23 mouse cellular contexts compared by ENCODE assay signal in the genomic region with DNA sequence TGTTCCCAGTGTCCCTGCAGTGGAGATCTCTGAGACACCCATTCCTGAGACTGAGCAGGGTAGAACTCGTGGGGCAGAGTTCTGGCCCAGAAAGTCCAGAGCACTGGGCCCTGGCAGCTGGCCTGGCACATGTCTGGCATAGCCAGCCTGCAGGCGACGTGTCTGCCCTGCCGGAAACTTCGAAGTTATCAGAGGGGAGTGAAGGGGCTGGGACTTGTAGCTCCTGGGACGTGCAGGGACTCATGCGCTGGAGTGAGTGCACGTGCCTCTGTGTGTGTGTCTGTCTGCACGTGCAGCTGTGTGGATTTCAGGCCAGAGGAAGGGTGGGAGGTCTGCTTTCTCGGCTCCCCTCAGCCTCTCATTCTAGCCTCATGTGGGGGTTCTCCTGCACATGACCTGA. TPM values are rescaled to one million over a fixed set of nuclear protein-coding genes. Genes with fewer than 3 reads are reported as not detected.
A peak's percentile ranks its signal among the peaks of the same experiment; 100 is the strongest.
DNase-seq lines count a peak whose midpoint lies in the region; ATAC-seq and TF ChIP-seq lines count a peak whose summit lies in the region.
"Had no signal": no experiment of that assay in that cellular context is flagged by ENCODE, and none has a peak within 500 bp of the region (broad histone marks: within the 10 kb centered on the region; RNA-seq: fewer than 3 reads in every experiment).

No protein-coding gene starts in this region.

- no peaks in the 10 kb centered on the region for H3K9me3 ChIP-seq in midbrain, embryonic 10.5 days (replicated peaks)
- H3K9me3 ChIP-seq in midbrain, embryonic 16.5 days (replicated peaks; ENCODE audit: control insufficient read depth, low read length, poor library complexity, severe bottlenecking) = no peaks in the 10 kb centered on the region
- no peaks in the 10 kb centered on the region for H3K9me3 ChIP-seq in heart, embryonic 14.5 days (ENCODE audit: control insufficient read depth, low read length)
- no peaks in the 10 kb centered on the region for H3K9me3 ChIP-seq in limb, embryonic 12.5 days
- H3K9me3 ChIP-seq: embryonic facial prominence, embryonic 12.5 days; liver, embryonic 15.5 days; neural tube, embryonic 13.5 days had no signal

- no peak overlapping the region for H3K4me3 ChIP-seq in heart, adult 2 months
- H3K4me3 ChIP-seq in midbrain, embryonic 10.5 days = no peak overlapping the region
- H3K4me3 ChIP-seq in midbrain, embryonic 16.5 days (ENCODE audit: low read depth, low read length) = no peak overlapping the region
- H3K4me3 ChIP-seq in heart, embryonic 14.5 days (ENCODE audit: control insufficient read depth in 1 of 2, insufficient read depth in 1 of 2, low read depth in 1 of 2, low read length in 2 of 2) = no peak overlapping the region
- no peak overlapping the region for H3K4me3 ChIP-seq in limb, embryonic 12.5 days (replicated peaks)
- H3K4me3 ChIP-seq: embryonic facial prominence, embryonic 12.5 days; layer of hippocampus, adult 2 months; liver, embryonic 15.5 days; neural tube, embryonic 13.5 days had no signal

- no peaks in the 10 kb centered on the region for H3K27me3 ChIP-seq in heart, adult 2 months (ENCODE audit: control insufficient read depth, insufficient read depth, low read length)
- peaks cover 42% of the 10 kb centered on the region for H3K27me3 ChIP-seq in midbrain, embryonic 10.5 days (ENCODE audit: low read depth, poor library complexity, severe bottlenecking)
- H3K27me3 ChIP-seq in midbrain, embryonic 16.5 days (ENCODE audit: control insufficient read depth, insufficient read depth, low read depth, low read length) = peaks cover 3% of the 10 kb centered on the region; the same call in 1 of the 2 replicates
- no peaks in the 10 kb centered on the region; the same call in 1 of the 2 replicates for H3K27me3 ChIP-seq in heart, embryonic 14.5 days (ENCODE audit: control insufficient read depth, insufficient read depth, low read length)
- peaks cover 13% of the 10 kb centered on the region for H3K27me3 ChIP-seq in limb, embryonic 12.5 days

- ATAC-seq in midbrain, embryonic 16.5 days = no peak
- ATAC-seq in heart, embryonic 14.5 days (ENCODE audit: insufficient number of reproducible peaks, insufficient read depth, low FRiP score, low read depth) = peak; percentile 44; the same call in 1 of the 2 replicates
- no peak for ATAC-seq in limb, embryonic 12.5 days (ENCODE audit: insufficient number of reproducible peaks, insufficient read depth, low FRiP score, low TSS enrichment, low read depth)
- ATAC-seq: hindbrain, embryonic 16.5 days; intestine, postnatal 0 days had no signal

- H3K36me3 ChIP-seq in heart, adult 2 months (ENCODE audit: control insufficient read depth, insufficient read depth, low read length) = no peaks in the 10 kb centered on the region
- H3K36me3 ChIP-seq in midbrain, embryonic 10.5 days = no peaks in the 10 kb centered on the region
- no peaks in the 10 kb centered on the region for H3K36me3 ChIP-seq in midbrain, embryonic 16.5 days (ENCODE audit: control insufficient read depth, insufficient read depth, low read length)
- H3K36me3 ChIP-seq in heart, embryonic 14.5 days (ENCODE audit: control insufficient read depth, insufficient read depth, low read length) = no peaks in the 10 kb centered on the region
- H3K36me3 ChIP-seq in limb, embryonic 12.5 days = no peaks in the 10 kb centered on the region
- H3K36me3 ChIP-seq: embryonic facial prominence, embryonic 12.5 days; liver, embryonic 15.5 days; neural tube, embryonic 13.5 days had no signal

- H3K9ac ChIP-seq in heart, adult 2 months (ENCODE audit: low read depth, low read length) = no peak overlapping the region
- H3K9ac ChIP-seq in midbrain, embryonic 16.5 days (ENCODE audit: low read depth, low read length) = no peak overlapping the region
- peak overlapping the region; percentile 50; the same call in 1 of the 2 replicates for H3K9ac ChIP-seq in heart, embryonic 14.5 days (ENCODE audit: low read length)
- H3K9ac ChIP-seq in limb, embryonic 12.5 days (replicated peaks) = peak overlapping the region; percentile 31; the same call in 1 of the 2 replicates
- H3K9ac ChIP-seq: embryonic facial prominence, embryonic 12.5 days; liver, embryonic 15.5 days; neural tube, embryonic 13.5 days had no signal

- no peak overlapping the region for H3K4me2 ChIP-seq in midbrain, embryonic 16.5 days (ENCODE audit: low read length)
- H3K4me2 ChIP-seq in heart, embryonic 14.5 days (ENCODE audit: low read length) = no peak overlapping the region
- H3K4me2 ChIP-seq in limb, embryonic 12.5 days = no peak overlapping the region
- H3K4me2 ChIP-seq: embryonic facial prominence, embryonic 12.5 days; liver, embryonic 15.5 days; neural tube, embryonic 13.5 days had no signal

- peak; percentile 49 to 57 for DNase-seq in heart, adult 2 months
- no peak for DNase-seq in heart, adult 11 months
- no peak for DNase-seq in midbrain, embryonic 10.5 days (ENCODE audit: low spot score)
- DNase-seq in ovary, postnatal 10 days (ENCODE audit: low spot score) = no peak
- DNase-seq in adrenal gland, postnatal 25 days = no peak
- DNase-seq: cerebellum, postnatal 14 days; lung, postnatal 14 days; right cerebral cortex, postnatal 14 days; thymus, postnatal 4 days had no signal

- no peaks in the 10 kb centered on the region for H3K79me2 ChIP-seq in heart, adult 2 months (replicated peaks; ENCODE audit: control insufficient read depth, insufficient read depth, low read length)

- WGBS in heart, adult 2 months = 30% methylated on average over 10 of the region's 10 CpGs
- WGBS in midbrain, embryonic 10.5 days = 72% methylated on average over 10 of the region's 10 CpGs
- 60% methylated on average over 10 of the region's 10 CpGs for WGBS in midbrain, embryonic 16.5 days
- 10% methylated on average over 10 of the region's 10 CpGs for whole genome bisulfite sequencing in heart, embryonic 14.5 days
- whole genome bisulfite sequencing in limb, embryonic 12.5 days = 44% methylated on average over 10 of the region's 10 CpGs

- no peak for TF ChIP-seq POLR2A in heart, adult 2 months (IDR thresholded peaks at IDR 0.05; ENCODE audit: insufficient read depth, low read depth, low read length)

- H3K27ac ChIP-seq in heart, adult 2 months = no peak overlapping the region
- H3K27ac ChIP-seq in midbrain, embryonic 10.5 days (replicated peaks) = peak overlapping the region; percentile 60
- H3K27ac ChIP-seq in midbrain, embryonic 16.5 days (ENCODE audit: low read length) = no peak overlapping the region
- H3K27ac ChIP-seq in heart, embryonic 14.5 days (replicated peaks in 1 of 2; ENCODE audit: control insufficient read depth in 1 of 2, insufficient read depth in 1 of 2, low read depth in 2 of 2, low read length in 2 of 2) = peak overlapping the region in 1 of 2 experiments; percentile 64; a peak in 3 of 4 replicates
- no peak overlapping the region for H3K27ac ChIP-seq in limb, embryonic 12.5 days
- H3K27ac ChIP-seq: embryonic facial prominence, embryonic 12.5 days; layer of hippocampus, adult 2 months; liver, embryonic 15.5 days; neural tube, embryonic 13.5 days had no signal

- H3K4me1 ChIP-seq in heart, adult 2 months (ENCODE audit: control insufficient read depth, insufficient read depth, low read length) = peaks cover 2% of the 10 kb centered on the region; the same call in 1 of the 2 replicates
- peaks cover 57% of the 10 kb centered on the region for H3K4me1 ChIP-seq in midbrain, embryonic 10.5 days
- H3K4me1 ChIP-seq in midbrain, embryonic 16.5 days (ENCODE audit: control insufficient read depth, insufficient read depth, low read length) = peaks cover 8% of the 10 kb centered on the region
- H3K4me1 ChIP-seq in heart, embryonic 14.5 days (ENCODE audit: control insufficient read depth in 2 of 2, insufficient read depth in 2 of 2, low read length in 2 of 2) = peaks cover 27 to 28% of the 10 kb centered on the region in 2 experiments
- H3K4me1 ChIP-seq in limb, embryonic 12.5 days (replicated peaks) = peaks cover 46% of the 10 kb centered on the region

- TF ChIP-seq EP300 in heart, adult 2 months (IDR thresholded peaks at IDR 0.05; ENCODE audit: insufficient read depth, low read depth, low read length) = no peak

- intact Hi-C loops in heart, adult 2 months (cut with DNase I) = no loop called here

- no peak for TF ChIP-seq CTCF in heart, adult 2 months (IDR thresholded peaks at IDR 0.05)

RNA-seq across cellular contexts. Expression of a gene that starts 4.3 kb away (rescaled TPM):
- under 1 TPM in 1 of 2 experiments, not detected in 1; 0.66 TPM for total RNA-seq in heart, adult 2 months (2021)
- 0.88 TPM in 1 of 2 replicates, not detected in the other for polyA plus RNA-seq in heart, adult 2 months (2012; rRNA removed)
- polyA plus RNA-seq in midbrain, embryonic 10.5 days (2016; fragmentation: Nextera tagmentation; extraction: Ambion mirVana) = 0.48 and 0.58 TPM in 2 replicates
- polyA plus RNA-seq in midbrain, embryonic 16.5 days (2015; fragmentation: Nextera tagmentation; extraction: Ambion mirVana) = 0.46 TPM in 1 of 2 replicates, not detected in the other
- 0.73 and 1.0 TPM in 2 replicates for polyA plus RNA-seq in heart, embryonic 14.5 days (2014; fragmentation: Nextera tagmentation; extraction: Ambion mirVana)
- not detected in 2 replicates for polyA plus RNA-seq in limb, embryonic 12.5 days (2016; fragmentation: Nextera tagmentation; extraction: Ambion mirVana)
- not detected in 2 replicates for total RNA-seq in adrenal gland, postnatal 25 days (2021)
- total RNA-seq: adrenal gland, adult 18-20 months; gastrocnemius, postnatal 4 days; layer of hippocampus, adult 2 months; left cerebral cortex, adult 18-20 months had no signal
- polyA plus RNA-seq: C2C12; intestine, postnatal 0 days; kidney, embryonic 16.5 days; liver, embryonic 15.5 days; neural tube, embryonic 13.5 days had no signal

RNA-seq across cellular contexts. Expression of a gene that starts 42.7 kb away (rescaled TPM):
- 10 to 100 TPM; 81.8 to 90.1 TPM for total RNA-seq in heart, adult 2 months (2021)
- 122 and 154 TPM in 2 replicates for polyA plus RNA-seq in heart, adult 2 months (2012; rRNA removed)
- polyA plus RNA-seq in midbrain, embryonic 10.5 days (2016; fragmentation: Nextera tagmentation; extraction: Ambion mirVana) = 60.5 and 82.0 TPM in 2 replicates
- polyA plus RNA-seq in midbrain, embryonic 16.5 days (2015; fragmentation: Nextera tagmentation; extraction: Ambion mirVana) = 150 and 155 TPM in 2 replicates
- polyA plus RNA-seq in heart, embryonic 14.5 days (2014; fragmentation: Nextera tagmentation; extraction: Ambion mirVana) = 31.2 and 32.4 TPM in 2 replicates
- polyA plus RNA-seq in limb, embryonic 12.5 days (2016; fragmentation: Nextera tagmentation; extraction: Ambion mirVana) = 34.1 and 35.8 TPM in 2 replicates
- 51.6 TPM in 2 replicates for total RNA-seq in adrenal gland, postnatal 25 days (2021)

RNA-seq across cellular contexts. Expression of a gene that starts 43.3 kb away (rescaled TPM):
- 100 to 1,000 TPM; 149 to 161 TPM for total RNA-seq in heart, adult 2 months (2021)
- polyA plus RNA-seq in heart, adult 2 months (2012; rRNA removed) = 133 and 170 TPM in 2 replicates
- 148 and 155 TPM in 2 replicates for polyA plus RNA-seq in midbrain, embryonic 10.5 days (2016; fragmentation: Nextera tagmentation; extraction: Ambion mirVana)
- polyA plus RNA-seq in midbrain, embryonic 16.5 days (2015; fragmentation: Nextera tagmentation; extraction: Ambion mirVana) = 115 and 118 TPM in 2 replicates
- polyA plus RNA-seq in heart, embryonic 14.5 days (2014; fragmentation: Nextera tagmentation; extraction: Ambion mirVana) = 148 and 155 TPM in 2 replicates
- polyA plus RNA-seq in limb, embryonic 12.5 days (2016; fragmentation: Nextera tagmentation; extraction: Ambion mirVana) = 143 and 153 TPM in 2 replicates
- 101 and 124 TPM in 2 replicates for total RNA-seq in adrenal gland, postnatal 25 days (2021)

Comparison
In these comparisons a context has a peak if more than half of its experiments do, and no peak if none do; other contexts are left out.
1. DNase-seq: peak in heart, adult 2 months (2 of 2); none in heart, adult 11 months (single experiment), midbrain, embryonic 10.5 days (single experiment), ovary, postnatal 10 days (single experiment) and adrenal gland, postnatal 25 days (single experiment).
2. H3K9ac ChIP-seq: peak in heart, embryonic 14.5 days (single experiment) and limb, embryonic 12.5 days (single experiment); none in heart, adult 2 months (single experiment) and midbrain, embryonic 16.5 days (single experiment).